Mouse (Mus musculus) layer of hippocampus, adult 2 months (tissue): ENCODE results near the gene D17Wsu92e. TPM values are rescaled to one million over a fixed set of nuclear protein-coding genes. Genes with fewer than 3 reads are reported as not detected.

Experiments used
- DNase-seq, 2 experiments: peaks; one replicate each; pipeline ENCODE4 v3.0.0; 2022; ENCODE audit warnings: low spot score in 2 of 2
- H3K27ac ChIP-seq: fragments of 200-600 bp; 2 replicates; pipeline ENCODE4 v1.8.1; 2022
- H3K4me3 ChIP-seq: fragments of 200-600 bp; 2 replicates; pipeline ENCODE4 v1.8.1; 2022; ENCODE audit warnings: mild to moderate bottlenecking
- CTCF ChIP-seq: fragments of 200-600 bp; conservative IDR thresholded peaks from 2 replicates; pipeline ENCODE4 v1.8.1; 2022; ENCODE audit warnings: antibody characterized with exemption, mild to moderate bottlenecking, moderate library complexity
- total RNA-seq, 2 experiments: library from RNA; stranded (reverse); gene quantifications; 2 replicates each; pipeline ENCODE4 v1.2.3; 2021

Gene D17Wsu92e
- total RNA-seq, 2 experiments from 2014 or later = 192 to 197 TPM

GRCm38 (mm10) chr17:27830411-27830810 lies 10.0 kb upstream of the D17Wsu92e start:
- no peak overlapping the region for H3K27ac ChIP-seq
- no peak for DNase-seq
- H3K4me3 ChIP-seq = no peak overlapping the region
- peak; percentile 67 for TF ChIP-seq CTCF

GRCm38 (mm10) chr17:27827511-27827910 lies 7.1 kb upstream of the D17Wsu92e start:
- H3K4me3 ChIP-seq = no peak overlapping the region
- no peak for TF ChIP-seq CTCF
- no peak overlapping the region for H3K27ac ChIP-seq
- no peak for DNase-seq

GRCm38 (mm10) chr17:27826908-27827383 lies 6.5 kb upstream of the D17Wsu92e start:
- TF ChIP-seq CTCF = no peak
- DNase-seq = no peak
- H3K4me3 ChIP-seq = no peak overlapping the region
- H3K27ac ChIP-seq = no peak overlapping the region

- H3K27ac ChIP-seq = no peak overlapping the region
- peak overlapping the region; percentile 8; the same call in 1 of the 2 replicates for H3K4me3 ChIP-seq
- TF ChIP-seq CTCF = peak; percentile 31
- DNase-seq = peak in 1 of 2 experiments; percentile 39
Observed at GRCm38 (mm10) chr17:27825984-27826905, 5.8 kb upstream of the D17Wsu92e start.

GRCm38 (mm10) chr17:27825539-27825938 lies 5.1 kb upstream of the D17Wsu92e start:
- Histone ChIP-seq H3K4me3 (no peak overlapping the region), H3K27ac (no peak overlapping the region)
- TF ChIP-seq CTCF = no peak
- DNase-seq = no peak

GRCm38 (mm10) chr17:27824941-27825340 lies 4.5 kb upstream of the D17Wsu92e start:
- TF ChIP-seq CTCF = no peak
- Histone ChIP-seq H3K4me3 (no peak overlapping the region), H3K27ac (no peak overlapping the region)
- DNase-seq = no peak

GRCm38 (mm10) chr17:27823142-27823905 lies 2.9 kb upstream of the D17Wsu92e start:
- DNase-seq = no peak
- no peak for TF ChIP-seq CTCF
- H3K4me3 ChIP-seq = no peak overlapping the region

GRCm38 (mm10) chr17:27821407-27822338 lies 1.2 kb upstream of the D17Wsu92e start:
- Histone ChIP-seq H3K4me3 (peak overlapping the region; percentile 80), H3K27ac (peak overlapping the region; percentile 97)
- TF ChIP-seq CTCF = no peak
- DNase-seq = no peak

More at GRCm38 (mm10) chr17:27823142-27823905, 2.9 kb upstream of the D17Wsu92e start:
- H3K27ac ChIP-seq = no peak overlapping the region

- peak overlapping the region; percentile 70 for H3K4me3 ChIP-seq
- no peak for TF ChIP-seq CTCF
- H3K27ac ChIP-seq = peak overlapping the region; percentile 88
- DNase-seq = peak in 1 of 2 experiments; percentile 40
Observed at GRCm38 (mm10) chr17:27819971-27820567, 379 bp downstream of the D17Wsu92e start.

- Histone ChIP-seq H3K4me3 (peak overlapping the region; percentile 70), H3K27ac (peak overlapping the region; percentile 88)
- no peak for TF ChIP-seq CTCF
- DNase-seq = peak; percentile 26 to 27
Observed at GRCm38 (mm10) chr17:27819521-27819970, 902 bp downstream of the D17Wsu92e start.

- peak overlapping the region; percentile 88; the same call in 1 of the 2 replicates for H3K27ac ChIP-seq
- DNase-seq = no peak
- H3K4me3 ChIP-seq = peak overlapping the region; percentile 70
- TF ChIP-seq CTCF = no peak
Observed at GRCm38 (mm10) chr17:27819011-27819410, 1.4 kb downstream of the D17Wsu92e start.
